Mouse (Mus musculus) layer of hippocampus, adult 2 months (tissue): Measurements from ENCODE around the gene Gm15294. TPM values are rescaled to one million over a fixed set of nuclear protein-coding genes. Genes with fewer than 3 reads are reported as not detected.

Experiments used
- DNase-seq, 2 experiments: peaks; one replicate each; pipeline ENCODE4 v3.0.0; 2022; ENCODE audit warnings: low spot score in 2 of 2
- H3K27ac ChIP-seq: fragments of 200-600 bp; 2 replicates; pipeline ENCODE4 v1.8.1; 2022
- H3K4me3 ChIP-seq: fragments of 200-600 bp; 2 replicates; pipeline ENCODE4 v1.8.1; 2022; ENCODE audit warnings: mild to moderate bottlenecking
- CTCF ChIP-seq: fragments of 200-600 bp; conservative IDR thresholded peaks from 2 replicates; pipeline ENCODE4 v1.8.1; 2022; ENCODE audit warnings: antibody characterized with exemption, mild to moderate bottlenecking, moderate library complexity
- long read RNA-seq, 2 experiments: library from polyadenylated mRNA; stranded (forward); transcript quantifications; one replicate each; pipeline ENCODE4 v2.0.0; 2021; ENCODE audit warnings: borderline mapping rate in 2 of 2
- total RNA-seq, 2 experiments: library from RNA; stranded (reverse); gene quantifications; 2 replicates each; pipeline ENCODE4 v1.2.3; 2021

Gm15294 gene
- not detected for total RNA-seq
- long read RNA-seq, experiment 1: 0 reads
- long read RNA-seq, experiment 2: 0 reads

DNA sequence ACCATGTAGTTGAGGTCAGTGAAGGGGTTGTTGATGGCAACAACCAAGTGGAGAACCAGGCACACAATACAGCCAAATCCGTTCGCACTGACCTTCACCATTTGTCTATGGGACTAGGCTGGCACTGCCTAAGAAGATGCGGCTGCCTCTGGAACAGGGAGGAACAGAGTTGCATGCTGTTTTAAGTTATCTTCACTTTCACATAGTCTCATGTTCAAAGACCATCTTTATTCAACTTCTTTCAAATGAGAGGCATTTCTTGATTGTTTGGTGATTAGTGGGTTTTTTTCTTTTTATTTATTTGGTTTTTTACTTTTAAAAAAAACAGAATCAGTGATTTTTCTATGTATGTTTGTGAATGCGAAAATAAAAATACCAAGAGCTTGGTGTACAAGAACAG, at the start of gene Gm15294:
Gene Gm15294 (minus strand): TSS at position 101 of the 400 bp plus-strand sequence.
- no peak for DNase-seq
- no peak for TF ChIP-seq CTCF
- Histone ChIP-seq H3K27ac (no peak within 1 kb of the TSS), H3K4me3 (no peak within 1 kb of the TSS)

GRCm38 (mm10) chrX:141884336-141885048, 9.5 kb upstream of the Gm15294 start:
- TF ChIP-seq CTCF: no peak
- DNase-seq: no peak
- Histone ChIP-seq H3K4me3 (no peak overlapping the region), H3K27ac (no peak overlapping the region)

DNA sequence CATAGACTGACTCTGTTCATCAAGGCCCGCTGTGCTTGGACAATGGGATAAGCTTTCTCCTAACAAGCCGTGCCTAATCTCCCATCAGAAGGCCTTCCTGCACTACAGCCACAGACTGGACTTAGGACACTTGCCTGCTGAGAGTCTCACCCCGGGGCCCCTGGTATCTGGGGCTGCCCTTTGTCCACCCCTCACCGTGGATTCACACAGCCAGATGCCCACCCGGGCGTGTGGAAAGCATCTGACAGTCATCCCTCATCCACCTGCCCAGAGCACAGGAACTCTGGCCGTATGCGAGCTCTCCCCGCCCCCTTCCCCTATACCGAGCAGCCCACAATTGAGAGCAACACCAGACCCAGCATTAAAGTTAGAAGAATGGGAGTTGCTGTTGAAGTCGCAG, 1.0 kb downstream of the Gm15294 start:
- DNase-seq: no peak
- Histone ChIP-seq H3K4me3 (no peak overlapping the region), H3K27ac (no peak overlapping the region)
- no peak for TF ChIP-seq CTCF

GRCm38 (mm10) chrX:141873597-141873996, 1.4 kb downstream of the Gm15294 start:
- DNase-seq: no peak
- Histone ChIP-seq H3K4me3 (no peak overlapping the region), H3K27ac (no peak overlapping the region)
- no peak for TF ChIP-seq CTCF

- no peak for TF ChIP-seq CTCF
- Histone ChIP-seq H3K4me3 (no peak overlapping the region), H3K27ac (no peak overlapping the region)
- DNase-seq: no peak
These were observed 19.2 kb downstream of the Gm15294 start for GRCm38 (mm10) chrX:141855684-141856396.

Other genes with a start within 250 kb of the Gm15294 start
- gene Irs4, start 150.0 kb downstream of the Gm15294 start, total RNA-seq: under 1 TPM; 0.12 to 0.15 TPM